Mouse (Mus musculus) kidney, embryonic 14.5 days (tissue): ENCODE data around the gene Fbxl17. TPM values are rescaled to one million over a fixed set of nuclear protein-coding genes. Genes with fewer than 3 reads are reported as not detected.

Source experiments
- ATAC-seq: fragments of 200-750 bp; cut with Nextera tagmentation; 2 replicates; pipeline ENCODE4 v1.8.0; 2017; ENCODE audit warnings: moderate number of reproducible peaks, mild to moderate bottlenecking, moderate TSS enrichment, moderate library complexity; ENCODE audit not compliant: low FRiP score, low TSS enrichment
- H3K27ac ChIP-seq: fragments of 300-500 bp; sonication (generic); 2 replicates; pipeline ENCODE4 v1.5.1; 2014; ENCODE audit warnings: low read depth, mild to moderate bottlenecking, low read length, moderate library complexity, mixed read lengths
- H3K27me3 ChIP-seq: fragments of 300-500 bp; sonication (generic); 2 replicates; pipeline ENCODE4 v1.6.1; 2014; ENCODE audit warnings: mild to moderate bottlenecking, low read length; ENCODE audit not compliant: control insufficient read depth, insufficient read depth
- H3K36me3 ChIP-seq: fragments of 300-500 bp; sonication (generic); 2 replicates; pipeline ENCODE4 v1.6.1; 2014; ENCODE audit warnings: low read length, mixed read lengths; ENCODE audit not compliant: control insufficient read depth, insufficient read depth
- H3K4me1 ChIP-seq: fragments of 300-500 bp; sonication (generic); 2 replicates; pipeline ENCODE4 v1.6.1; 2014; ENCODE audit warnings: low read length, mixed read lengths; ENCODE audit not compliant: control insufficient read depth, insufficient read depth
- H3K4me2 ChIP-seq: fragments of 300-500 bp; sonication (generic); replicated peaks from 2 replicates; pipeline ENCODE4 v1.6.1; 2014; ENCODE audit warnings: low read depth, mild to moderate bottlenecking, low read length
- H3K4me3 ChIP-seq: fragments of 300-500 bp; sonication (generic); 2 replicates; pipeline ENCODE4 v1.5.1; 2014; ENCODE audit warnings: mild to moderate bottlenecking, low read length
- H3K9ac ChIP-seq: fragments of 300-500 bp; sonication (generic); 2 replicates; pipeline ENCODE4 v1.6.1; 2014; ENCODE audit warnings: low read depth, mild to moderate bottlenecking, low read length, moderate library complexity
- H3K9me3 ChIP-seq: fragments of 300-500 bp; sonication (generic); 2 replicates; pipeline ENCODE4 v1.6.1; 2016; ENCODE audit warnings: low read length; ENCODE audit not compliant: control insufficient read depth
- WGBS: fragments of 180-500 bp; shearing (Covaris S2); extraction: QIAGEN DNeasy Blood & Tissue Kit; methylation state at CpG from one replicate; pipeline ENCODE4 v1.1.7; 2014; 5-methylcytosine and 5-hydroxymethylcytosine counted together
- polyA plus RNA-seq: library from polyadenylated mRNA; unstranded; fragments of >200 nt; fragmentation: Nextera tagmentation; extraction: Ambion mirVana; gene quantifications from 2 replicates; pipeline ENCODE4 v1.2.1, GENCODE M21; 2014

The Fbxl17 gene
- polyA plus RNA-seq, 1 experiment from 2014 or later, result 8.8 TPM

DNA sequence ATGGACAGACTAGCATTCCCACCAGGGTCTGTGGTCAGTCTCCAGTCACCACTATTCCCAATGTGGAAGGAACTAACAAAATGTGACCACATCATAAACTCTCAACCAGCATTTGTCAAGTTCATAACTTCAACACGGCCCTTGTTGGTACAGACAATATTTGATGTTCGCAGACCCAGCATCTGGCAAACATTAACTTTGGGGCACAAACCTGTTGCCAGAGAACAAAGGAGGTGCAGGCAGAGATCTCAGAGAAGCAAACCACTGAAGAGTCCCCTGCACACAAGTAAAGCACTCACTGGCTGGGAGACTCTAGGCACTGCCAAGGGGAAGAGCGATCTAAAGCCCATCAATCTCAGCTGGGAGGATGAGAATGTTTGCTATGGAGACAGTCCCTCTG is 204.9 kb downstream of the Fbxl17 start:
- Histone ChIP-seq H3K4me1 (no peaks in the 10 kb centered on the region), H3K9me3 (no peaks in the 10 kb centered on the region), H3K9ac (no peak overlapping the region), H3K36me3 (no peaks in the 10 kb centered on the region), H3K4me2 (no peak overlapping the region), H3K27me3 (no peaks in the 10 kb centered on the region), H3K4me3 (no peak overlapping the region), H3K27ac (no peak overlapping the region)
- WGBS, result 68% methylated on average over 3 of the region's 3 CpGs
- no peak for ATAC-seq

DNA sequence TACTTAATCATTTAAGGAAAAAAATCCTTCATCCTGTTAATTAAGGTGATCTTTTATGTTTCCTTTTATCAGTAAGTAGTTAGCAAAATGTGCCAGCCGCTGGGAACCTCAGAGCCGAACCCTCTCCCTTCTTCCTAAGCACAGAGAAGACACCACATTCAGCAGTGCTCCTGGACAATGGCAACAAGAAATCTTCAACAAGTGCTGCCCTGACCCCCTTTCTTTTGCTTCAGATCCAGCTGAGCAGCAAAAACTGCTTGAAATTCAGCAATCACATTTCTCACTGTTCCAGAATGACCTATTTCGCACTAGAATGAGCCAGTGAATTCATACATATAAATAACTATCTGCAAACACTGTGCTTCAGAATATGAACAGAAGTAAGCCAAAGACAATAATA is 205.8 kb downstream of the Fbxl17 start:
- ATAC-seq, result no peak
- no peaks in the 10 kb centered on the region for H3K36me3 ChIP-seq
- H3K27me3 ChIP-seq, result no peaks in the 10 kb centered on the region
- H3K4me2 ChIP-seq, result no peak overlapping the region
- no peak overlapping the region for H3K9ac ChIP-seq
- no peak overlapping the region for H3K27ac ChIP-seq
- H3K4me1 ChIP-seq, result no peaks in the 10 kb centered on the region
- WGBS, result 77% methylated on average over 3 of the region's 3 CpGs
- H3K4me3 ChIP-seq, result no peak overlapping the region
- no peaks in the 10 kb centered on the region for H3K9me3 ChIP-seq

DNA sequence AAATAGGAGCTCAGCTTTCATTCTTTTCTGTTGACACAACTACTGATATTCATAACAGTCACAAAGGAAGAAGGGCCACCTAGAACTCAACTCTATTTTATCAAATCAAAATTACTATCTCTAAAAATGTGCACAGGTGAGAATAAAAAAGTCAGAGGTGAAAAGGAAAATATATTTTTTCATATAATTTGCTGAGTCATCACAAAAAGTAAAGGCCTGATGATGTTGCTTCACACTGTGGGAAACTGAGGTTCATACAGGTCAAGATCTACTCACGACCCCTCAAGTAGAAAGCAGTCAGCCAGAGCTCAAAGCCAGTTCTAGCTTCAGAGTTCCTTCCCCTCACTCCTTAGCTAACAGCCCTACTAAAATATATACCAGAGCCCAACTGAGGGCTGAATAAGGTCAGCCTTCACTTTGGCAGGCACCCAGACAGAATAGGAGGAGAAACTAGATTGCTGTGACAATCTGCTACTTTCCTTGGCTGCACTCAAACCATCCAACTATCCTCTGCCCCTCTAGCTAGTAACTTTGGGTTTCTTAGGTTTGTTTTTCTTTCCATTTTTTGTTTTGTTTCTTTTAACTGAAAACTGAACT is 210.4 kb downstream of the Fbxl17 start:
- 65% methylated on average over 1 of the region's 1 CpGs for WGBS
- no peak overlapping the region for H3K4me2 ChIP-seq
- no peaks in the 10 kb centered on the region for H3K27me3 ChIP-seq
- no peaks in the 10 kb centered on the region for H3K36me3 ChIP-seq
- H3K4me3 ChIP-seq, result no peak overlapping the region
- no peak overlapping the region for H3K27ac ChIP-seq
- no peaks in the 10 kb centered on the region for H3K9me3 ChIP-seq
- no peaks in the 10 kb centered on the region for H3K4me1 ChIP-seq
- ATAC-seq, result no peak
- no peak overlapping the region for H3K9ac ChIP-seq

DNA sequence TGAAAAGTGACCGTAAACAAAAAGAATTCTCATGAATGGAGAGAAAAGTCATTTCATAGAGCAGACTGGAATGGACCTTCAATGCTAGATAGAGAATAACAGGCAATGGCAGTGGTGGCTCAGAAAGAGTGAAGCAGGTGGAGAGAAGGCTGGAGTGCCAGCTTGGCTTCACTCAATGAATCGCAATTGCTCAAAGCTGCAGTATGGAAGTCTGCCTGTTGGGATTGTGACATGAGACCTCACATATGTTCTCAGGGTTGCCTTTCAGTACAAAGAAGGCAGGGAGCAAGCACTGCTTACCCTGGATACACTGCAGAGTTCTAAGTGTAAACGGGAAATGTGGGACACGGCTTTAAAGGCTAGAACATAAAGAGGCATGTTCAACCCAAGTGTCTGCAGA is 211.0 kb downstream of the Fbxl17 start:
- Histone ChIP-seq H3K9me3 (no peaks in the 10 kb centered on the region), H3K4me2 (no peak overlapping the region), H3K4me1 (no peaks in the 10 kb centered on the region), H3K36me3 (no peaks in the 10 kb centered on the region), H3K4me3 (no peak overlapping the region), H3K9ac (no peak overlapping the region), H3K27ac (no peak overlapping the region), H3K27me3 (no peaks in the 10 kb centered on the region)
- no peak for ATAC-seq
- WGBS, result 86% methylated on average over 4 of the region's 4 CpGs

DNA sequence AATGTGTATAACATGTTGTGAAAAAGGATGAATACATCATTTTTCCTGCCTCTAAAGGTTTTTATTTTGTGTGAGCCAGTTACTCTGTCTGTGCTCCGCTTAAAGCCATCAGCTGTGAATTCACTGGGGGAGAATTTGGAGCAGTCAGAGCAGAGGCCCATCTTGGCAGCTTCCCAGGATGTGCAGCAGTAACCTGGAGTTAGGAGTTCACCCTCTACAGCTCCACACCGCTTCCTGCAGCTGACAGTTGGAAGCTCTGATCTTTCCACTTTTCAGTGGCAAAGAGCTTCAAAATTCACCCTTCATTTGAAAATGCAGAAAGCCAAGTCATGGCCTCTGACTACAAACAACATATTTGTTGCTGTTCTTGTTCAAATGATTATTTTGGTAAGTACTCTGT is 212.4 kb downstream of the Fbxl17 start:
- no peak for ATAC-seq
- H3K9ac ChIP-seq, result no peak overlapping the region
- H3K4me1 ChIP-seq, result no peaks in the 10 kb centered on the region
- no peaks in the 10 kb centered on the region for H3K27me3 ChIP-seq
- WGBS, result 58% methylated on average over 2 of the region's 2 CpGs
- no peaks in the 10 kb centered on the region for H3K9me3 ChIP-seq
- no peak overlapping the region for H3K27ac ChIP-seq
- no peaks in the 10 kb centered on the region for H3K36me3 ChIP-seq
- no peak overlapping the region for H3K4me3 ChIP-seq
- H3K4me2 ChIP-seq, result no peak overlapping the region

DNA sequence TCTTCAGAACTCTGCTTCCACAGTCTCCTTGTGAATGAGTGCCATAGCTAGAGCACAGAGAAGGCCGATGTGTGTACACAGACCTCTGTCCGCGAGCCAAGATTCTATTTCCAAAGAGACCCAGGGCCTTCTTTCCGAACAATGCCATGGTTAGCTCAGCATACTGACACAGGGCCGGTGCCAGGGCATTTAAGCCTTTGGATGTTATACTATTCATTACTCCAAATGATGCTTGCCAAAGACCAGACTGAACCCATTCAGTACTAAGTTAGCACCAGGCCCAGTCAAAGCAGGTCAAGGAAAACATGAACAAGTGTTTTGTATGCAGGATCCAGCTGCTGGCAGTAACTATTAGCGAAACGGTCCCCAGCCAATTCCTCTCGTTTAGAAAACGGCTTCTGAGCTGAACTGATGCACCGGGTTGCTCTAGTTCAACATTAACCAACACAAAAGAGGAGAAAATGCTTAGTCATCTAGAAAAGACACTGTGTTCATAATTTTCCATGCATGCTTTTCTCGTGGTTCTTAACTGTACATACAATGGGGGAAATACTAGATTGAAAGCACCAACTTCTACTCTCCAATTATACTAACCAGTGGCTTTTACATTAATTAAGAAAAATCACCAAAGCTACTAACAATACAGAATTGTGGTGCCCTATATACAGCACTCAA is 214.4 kb downstream of the Fbxl17 start:
- H3K36me3 ChIP-seq, result no peaks in the 10 kb centered on the region
- no peaks in the 10 kb centered on the region for H3K4me1 ChIP-seq
- WGBS, result 78% methylated on average over 11 of the region's 11 CpGs
- ATAC-seq, result no peak
- no peak overlapping the region for H3K4me3 ChIP-seq
- H3K4me2 ChIP-seq, result no peak overlapping the region
- H3K9ac ChIP-seq, result no peak overlapping the region
- H3K27ac ChIP-seq, result no peak overlapping the region
- H3K27me3 ChIP-seq, result no peaks in the 10 kb centered on the region
- H3K9me3 ChIP-seq, result no peaks in the 10 kb centered on the region

DNA sequence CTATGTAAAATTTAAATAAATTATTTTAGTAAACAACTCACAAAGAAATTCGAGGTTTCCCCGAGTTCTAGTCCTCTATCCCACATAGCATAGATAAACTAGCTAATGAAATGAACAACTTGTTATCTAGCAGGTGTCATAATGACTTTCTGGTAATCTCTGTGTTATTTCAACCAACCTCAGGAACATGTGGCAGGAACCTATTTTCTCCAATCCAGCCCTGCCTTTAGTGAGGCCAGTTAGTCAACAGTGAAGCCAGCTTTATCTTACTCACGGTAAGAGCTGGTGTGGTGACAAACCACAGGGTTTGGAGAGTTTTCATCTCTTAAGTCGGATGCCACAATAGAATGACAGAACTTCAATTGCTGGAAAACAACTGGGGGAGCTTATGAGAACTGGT is 215.7 kb downstream of the Fbxl17 start:
- Histone ChIP-seq H3K27me3 (no peaks in the 10 kb centered on the region), H3K27ac (no peak overlapping the region), H3K36me3 (no peaks in the 10 kb centered on the region), H3K4me1 (no peaks in the 10 kb centered on the region), H3K9me3 (no peaks in the 10 kb centered on the region), H3K9ac (no peak overlapping the region), H3K4me2 (no peak overlapping the region), H3K4me3 (no peak overlapping the region)
- ATAC-seq, result no peak
- WGBS, result 89% methylated on average over 4 of the region's 4 CpGs

DNA sequence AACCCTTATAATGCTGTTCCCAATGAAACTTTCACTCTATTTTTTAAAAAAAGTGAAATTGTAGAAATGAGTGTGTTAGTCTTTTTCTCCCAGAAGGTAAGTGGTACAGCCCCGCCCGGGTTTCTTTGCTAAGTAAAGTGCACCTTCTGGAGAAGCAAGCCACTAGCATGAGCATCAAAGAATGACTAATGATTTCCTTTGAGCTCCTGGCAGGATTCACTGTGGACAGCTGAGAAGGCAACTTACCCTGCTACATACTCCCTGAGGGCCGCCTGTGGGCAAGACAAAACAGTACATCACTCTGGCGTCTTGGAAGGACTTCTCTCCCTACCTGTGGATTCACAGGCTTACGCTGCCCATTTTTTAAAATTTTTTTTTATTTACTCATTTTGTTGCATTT is 217.8 kb downstream of the Fbxl17 start:
- Histone ChIP-seq H3K4me1 (no peaks in the 10 kb centered on the region), H3K4me2 (no peak overlapping the region), H3K36me3 (no peaks in the 10 kb centered on the region), H3K27ac (no peak overlapping the region), H3K27me3 (no peaks in the 10 kb centered on the region), H3K9me3 (no peaks in the 10 kb centered on the region), H3K9ac (no peak overlapping the region), H3K4me3 (no peak overlapping the region)
- 64% methylated on average over 5 of the region's 5 CpGs for WGBS
- ATAC-seq, result no peak

DNA sequence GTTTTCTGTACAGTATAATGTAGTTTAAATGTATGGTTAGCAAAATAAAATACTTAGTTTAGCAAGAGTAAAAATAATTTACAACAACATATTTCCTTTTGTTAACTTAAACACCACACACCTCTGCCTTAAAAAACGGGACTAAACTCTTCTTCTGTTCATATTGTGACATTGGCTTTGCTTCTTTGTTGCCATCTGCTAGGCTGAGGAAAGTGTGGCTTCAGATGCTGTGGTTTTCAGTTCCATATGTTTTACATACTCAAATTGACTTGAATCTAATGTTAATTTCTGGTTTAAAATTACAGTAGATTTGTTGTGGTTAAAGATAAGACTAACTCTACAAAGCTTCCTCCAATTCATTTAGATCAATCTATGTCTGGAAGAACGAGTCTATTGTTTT is 218.8 kb downstream of the Fbxl17 start:
- Histone ChIP-seq H3K4me2 (no peak overlapping the region), H3K27ac (no peak overlapping the region), H3K9ac (no peak overlapping the region), H3K4me3 (no peak overlapping the region), H3K9me3 (no peaks in the 10 kb centered on the region), H3K27me3 (no peaks in the 10 kb centered on the region), H3K4me1 (no peaks in the 10 kb centered on the region), H3K36me3 (no peaks in the 10 kb centered on the region)
- WGBS, result 73% methylated on average over 2 of the region's 2 CpGs
- no peak for ATAC-seq
